Mouse (Mus musculus): ENCODE data around the gene Duxf3.
"Not testable (repeated sequence)": the region's sequence is repeated elsewhere in the genome, so short reads cannot be mapped to it uniquely, and the experiment has no call there.

GRCm38 (mm10) chr10:58230021-58230420, 2.5 kb downstream of the Duxf3 start:
- not testable (repeated sequence) for TF ChIP-seq CTCF (conservative IDR thresholded peaks at IDR 0.05 in 1 of 2, IDR thresholded peaks at IDR 0.05 in 1 of 2; ENCODE audit: low read depth in 2 of 2, low read length in 2 of 2); TCF12 (IDR thresholded peaks at IDR 0.05; ENCODE audit: low read depth, low read length)
